Mouse (Mus musculus): ENCODE measurements around the gene Gins2.

GRCm38 (mm10) chr8:120607460-120607859, 18.4 kb upstream of the Gins2 start:
- TF ChIP-seq CTCF (IDR thresholded peaks at IDR 0.05; ENCODE audit: low read depth) (no peak), EP300 (IDR thresholded peaks at IDR 0.05; ENCODE audit: low read depth) (no peak)

Data from liver, embryonic 14.5 days (tissue).